ENCODE assay signal across 9 mouse cellular contexts in the genomic region with DNA sequence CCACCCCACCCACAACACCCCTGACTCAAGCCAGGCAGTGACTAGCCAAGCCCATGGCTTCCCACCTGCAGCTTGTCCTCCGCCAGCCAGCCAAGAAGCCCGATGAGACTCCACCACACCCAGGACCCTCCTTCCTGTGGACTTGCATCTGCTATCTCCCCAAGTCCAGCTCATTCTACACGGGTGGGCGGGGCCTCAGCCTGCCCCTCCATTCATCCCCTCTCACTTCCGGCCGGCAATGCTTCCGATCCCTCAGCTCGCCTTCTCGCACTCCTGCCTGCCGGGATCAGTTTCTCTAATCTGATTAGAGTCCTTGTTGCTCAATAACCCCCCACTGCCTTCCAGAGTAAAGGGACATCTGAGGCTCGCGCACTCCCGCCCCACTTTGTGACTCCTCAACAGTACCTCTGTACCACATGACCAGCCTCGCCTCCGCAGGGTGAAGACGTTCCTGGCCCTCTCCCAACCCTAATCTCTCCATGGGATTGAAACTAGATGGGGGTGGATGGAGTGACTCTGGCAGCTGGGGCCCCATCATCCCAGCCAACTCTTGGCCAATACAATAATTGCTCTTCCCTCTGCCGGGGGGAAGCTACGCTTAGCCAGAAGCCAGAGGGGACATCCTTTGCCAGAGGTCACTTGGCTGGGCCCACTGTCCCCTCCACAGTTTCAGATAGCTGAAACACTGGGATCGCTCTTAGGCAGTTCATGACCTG. TPM values are rescaled to one million over a fixed set of nuclear protein-coding genes. Genes with fewer than 3 reads are reported as not detected.
A peak's percentile ranks its signal among the peaks of the same experiment; 100 is the strongest.
DNase-seq lines count a peak whose midpoint lies in the region; ATAC-seq and TF ChIP-seq lines count a peak whose summit lies in the region.
"Had no signal": no experiment of that assay in that cellular context is flagged by ENCODE, and none has a peak within 500 bp of the region (broad histone marks: within the 10 kb centered on the region; RNA-seq: fewer than 3 reads in every experiment).

No protein-coding gene starts in this region.

- no peaks in the 10 kb centered on the region; the same call in 1 of the 2 replicates for H3K27me3 ChIP-seq in testis, adult 2 months (ENCODE audit: control insufficient read depth, insufficient read depth, low read length)
- peaks cover 22% of the 10 kb centered on the region for H3K27me3 ChIP-seq in midbrain, embryonic 14.5 days (ENCODE audit: control insufficient read depth, insufficient read depth, low read length)

- H3K9me3 ChIP-seq in midbrain, embryonic 14.5 days (ENCODE audit: control insufficient read depth, low read length): no peaks in the 10 kb centered on the region

- H3K9ac ChIP-seq in midbrain, embryonic 14.5 days (replicated peaks; ENCODE audit: low read length): no peak overlapping the region

- peak overlapping the region; percentile 42 for H3K4me2 ChIP-seq in midbrain, embryonic 14.5 days (ENCODE audit: low read length)

- ATAC-seq in midbrain, embryonic 14.5 days (ENCODE audit: low FRiP score, low TSS enrichment): no peak
- no peak for ATAC-seq in inflammation-experienced regulatory T-cells, adult 6 months

- peak overlapping the region; percentile 16 for H3K4me3 ChIP-seq in testis, adult 2 months (ENCODE audit: control insufficient read depth, low read depth, low read length)
- peak overlapping the region; percentile 16; the same call in 1 of the 2 replicates for H3K4me3 ChIP-seq in midbrain, embryonic 14.5 days (replicated peaks; ENCODE audit: low read depth, low read length)

- peak; percentile 32; the same call in 1 of the 2 replicates for TF ChIP-seq POLR2A in testis, adult 2 months (IDR thresholded peaks at IDR 0.05; ENCODE audit: control insufficient read depth, low read depth, low read length)

- WGBS in midbrain, embryonic 14.5 days: 9% methylated on average over 19 of the region's 19 CpGs

- H3K27ac ChIP-seq in testis, adult 2 months (ENCODE audit: control insufficient read depth, insufficient read depth, low read depth, low read length): no peak overlapping the region
- H3K27ac ChIP-seq in midbrain, embryonic 14.5 days (replicated peaks; ENCODE audit: low read depth, low read length): no peak overlapping the region

- H3K4me1 ChIP-seq in testis, adult 2 months (ENCODE audit: control insufficient read depth, insufficient read depth, low read length): peaks cover 28% of the 10 kb centered on the region
- H3K4me1 ChIP-seq in midbrain, embryonic 14.5 days (ENCODE audit: control insufficient read depth, insufficient read depth, low read length): peaks cover 43% of the 10 kb centered on the region

- no peaks in the 10 kb centered on the region for H3K36me3 ChIP-seq in testis, adult 2 months (ENCODE audit: control insufficient read depth, insufficient read depth, low read length)
- no peaks in the 10 kb centered on the region for H3K36me3 ChIP-seq in midbrain, embryonic 14.5 days (ENCODE audit: control insufficient read depth, insufficient read depth, low read length)

- DNase-seq in testis, postnatal 14 days (ENCODE audit: low spot score): no peak
- DNase-seq in heart, adult 18-20 months: peak; percentile 54 to 60
- peak; percentile 47 for DNase-seq in kidney, postnatal 14 days
- DNase-seq in midbrain, embryonic 14.5 days: no peak
- no peak for DNase-seq in cerebellum, adult 11-12 months
- DNase-seq in layer of hippocampus, postnatal 36 days: no peak

- no peak for TF ChIP-seq CTCF in testis, adult 2 months (IDR thresholded peaks at IDR 0.05; ENCODE audit: control insufficient read depth, insufficient read depth, insufficient replicate concordance, low read depth, low read length)

RNA-seq across cellular contexts. Expression of a gene that starts 4.1 kb away (rescaled TPM):
- 9.3 and 10.2 TPM in 2 replicates for polyA plus RNA-seq in testis, adult 2 months (2012; rRNA removed)
- under 1 TPM in 1 of 2 experiments, not detected in 1; 0.18 TPM for total RNA-seq in heart, adult 18-20 months (2021)
- polyA plus RNA-seq in midbrain, embryonic 14.5 days (2014; fragmentation: Nextera tagmentation; extraction: Ambion mirVana): 26.4 and 31.7 TPM in 2 replicates
- not detected for polyA plus RNA-seq in inflammation-experienced regulatory T-cells, adult 6 months (2017; shearing (Covaris generic))
- 1,000 to 10,000 TPM; 2,384 to 2,720 TPM for total RNA-seq in layer of hippocampus, postnatal 36 days (2021)

RNA-seq across cellular contexts. Expression of a gene that starts 10.9 kb away (rescaled TPM):
- polyA plus RNA-seq in testis, adult 2 months (2012; rRNA removed): 9.1 and 11.0 TPM in 2 replicates
- total RNA-seq in heart, adult 18-20 months (2021): 100 to 1,000 TPM; 312 to 343 TPM
- 5.6 and 8.0 TPM in 2 replicates for polyA plus RNA-seq in midbrain, embryonic 14.5 days (2014; fragmentation: Nextera tagmentation; extraction: Ambion mirVana)
- under 1 TPM; 0.28 to 0.50 (median 0.40) TPM for polyA plus RNA-seq in inflammation-experienced regulatory T-cells, adult 6 months (2017; shearing (Covaris generic))
- total RNA-seq in layer of hippocampus, postnatal 36 days (2021): 10 to 100 TPM; 76.2 to 78.0 TPM

RNA-seq across cellular contexts. Expression of a gene that starts 20.5 kb away (rescaled TPM):
- polyA plus RNA-seq in testis, adult 2 months (2012; rRNA removed): 0.42 and 2.4 TPM in 2 replicates
- not detected for total RNA-seq in heart, adult 18-20 months (2021)
- polyA plus RNA-seq in midbrain, embryonic 14.5 days (2014; fragmentation: Nextera tagmentation; extraction: Ambion mirVana): not detected in 2 replicates
- not detected for polyA plus RNA-seq in inflammation-experienced regulatory T-cells, adult 6 months (2017; shearing (Covaris generic))
- not detected for total RNA-seq in layer of hippocampus, postnatal 36 days (2021)
- total RNA-seq: layer of hippocampus, postnatal 10 days had no signal

Comparison
In these comparisons a context has a peak if more than half of its experiments do, and no peak if none do; other contexts are left out.
1. DNase-seq: peak in heart, adult 18-20 months (2 of 2) and kidney, postnatal 14 days (single experiment); none in testis, postnatal 14 days (single experiment), midbrain, embryonic 14.5 days (single experiment), cerebellum, adult 11-12 months (single experiment) and layer of hippocampus, postnatal 36 days (0 of 2).
2. RNA of a gene that starts 4.1 kb away (polyA plus RNA-seq): 26.4 to 31.7 TPM in midbrain, embryonic 14.5 days and 9.3 to 10.2 TPM in testis, adult 2 months; not detected in inflammation-experienced regulatory T-cells, adult 6 months; every median in the first group is over 10 times any median in the second.